Mouse (Mus musculus): ENCODE measurements around the gene Fbxw4.

The Fbxw4 gene

GRCm38 (mm10) chr19:45610823-45611222 lies 49.3 kb downstream of the Fbxw4 start:
- peak; percentile 47 for DNase-seq

DNA sequence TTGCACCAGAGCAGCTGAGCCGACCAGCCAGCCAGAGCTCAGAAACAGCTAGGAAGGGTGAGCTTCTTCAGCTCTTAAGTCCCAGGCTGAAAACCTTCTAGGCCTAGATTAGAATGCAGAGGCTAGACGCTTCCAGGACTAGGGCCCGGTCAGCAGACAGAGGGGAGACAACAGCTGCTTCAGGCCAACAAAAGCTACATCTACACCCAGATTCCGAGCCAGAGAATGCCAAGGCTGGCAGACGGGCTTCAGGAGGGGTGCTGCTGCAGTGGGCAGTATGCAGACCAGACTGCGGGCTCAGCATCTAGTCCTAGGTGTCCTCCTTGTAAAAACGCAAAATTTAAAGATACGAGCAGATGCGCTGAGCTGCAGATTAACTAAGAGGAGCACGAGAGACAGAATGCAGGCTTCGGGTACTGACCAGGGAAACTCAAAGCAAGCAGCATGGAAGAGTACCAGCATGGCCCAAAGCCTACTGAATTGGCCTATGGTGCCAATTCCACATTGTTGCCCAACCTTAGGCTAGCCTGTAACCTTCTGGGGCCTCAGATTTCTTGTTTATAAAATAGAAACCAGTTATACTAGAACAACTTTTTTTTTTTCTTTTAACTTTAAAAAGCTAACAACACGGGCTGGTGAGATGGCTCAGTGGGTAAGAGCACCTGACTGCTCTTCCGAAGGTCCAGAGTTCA lies 51.3 kb downstream of the Fbxw4 start:
- no peak for DNase-seq

DNA sequence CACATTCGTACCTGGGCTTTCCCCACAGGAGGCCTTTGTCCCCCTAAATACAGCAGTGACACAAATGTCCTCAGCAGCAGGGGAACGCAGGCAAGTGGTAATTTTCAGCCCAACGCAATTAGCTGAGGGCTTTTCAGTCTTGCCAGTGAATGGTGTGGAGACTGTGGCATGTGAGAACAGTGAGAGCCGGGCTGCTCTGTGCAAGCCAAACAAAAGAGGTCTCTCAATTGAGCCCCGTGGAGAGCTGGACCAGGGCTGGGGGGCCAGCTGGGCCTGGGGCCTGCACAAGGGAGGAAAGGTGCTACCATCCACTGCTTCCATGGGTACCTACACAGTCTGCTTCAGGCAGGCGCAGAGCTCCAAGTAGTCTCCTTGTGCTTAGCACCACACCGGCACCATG lies 52.6 kb downstream of the Fbxw4 start:
- DNase-seq, result no peak

GRCm38 (mm10) chr19:45606701-45607100 lies 53.4 kb downstream of the Fbxw4 start:
- DNase-seq, result no peak

DNA sequence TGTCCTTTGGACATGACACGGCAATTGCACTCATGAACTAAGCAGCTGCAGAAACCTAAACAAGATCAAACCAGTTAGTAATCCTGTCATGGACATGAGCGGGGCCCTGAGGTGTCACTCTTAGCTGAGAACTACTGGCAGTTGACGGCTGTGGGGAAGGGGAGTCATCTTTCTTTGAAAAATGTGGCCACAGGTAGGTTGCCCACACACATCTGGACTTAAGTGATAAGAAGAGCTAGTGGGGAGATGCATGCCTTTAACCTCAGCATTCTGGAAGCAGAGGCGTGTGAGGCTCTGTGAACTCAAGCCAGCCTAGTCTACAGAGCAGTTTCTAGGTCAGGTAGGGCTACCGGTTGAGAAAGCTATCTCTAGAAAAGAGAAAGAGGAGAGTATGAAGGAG lies 57.5 kb downstream of the Fbxw4 start:
- no peak for DNase-seq

DNA sequence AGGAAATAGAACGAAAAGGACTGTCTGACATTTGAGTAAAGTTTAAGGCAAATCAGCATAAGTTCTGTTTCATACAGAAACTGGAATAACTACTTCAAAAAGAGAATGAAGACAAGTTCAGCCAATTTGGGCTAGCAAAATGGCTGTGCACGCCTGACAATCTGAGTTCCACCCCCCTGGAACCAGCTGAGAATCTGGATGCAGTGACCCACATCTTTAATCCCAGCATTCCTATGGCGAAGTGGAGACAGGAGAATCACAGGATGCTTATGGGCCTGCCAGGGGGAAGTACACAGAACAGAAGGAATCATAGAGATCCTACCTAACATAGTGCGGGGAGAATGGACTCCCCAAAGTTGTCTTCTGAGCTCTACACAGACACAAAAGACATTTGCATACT lies 63.0 kb downstream of the Fbxw4 start:
- no peak for DNase-seq

DNA sequence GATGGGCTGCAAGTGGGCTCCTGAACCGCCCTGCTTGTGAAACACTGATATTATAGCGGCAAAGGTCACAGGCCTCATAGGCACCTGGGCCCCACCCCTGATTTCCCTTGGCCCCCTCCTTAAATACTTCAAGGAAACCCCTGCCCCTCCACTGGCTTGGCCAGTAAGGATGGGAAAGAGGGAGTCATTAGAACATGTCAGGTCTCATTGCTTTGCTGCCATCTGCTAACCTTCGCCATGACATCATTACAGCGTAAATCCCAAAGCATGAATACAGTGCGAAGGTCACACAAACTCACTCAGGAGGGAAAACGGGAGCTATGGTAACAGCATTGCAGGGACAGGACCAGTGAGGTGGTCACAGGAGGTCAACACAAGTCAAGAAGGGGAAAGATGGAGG lies 63.7 kb downstream of the Fbxw4 start:
- no peak for DNase-seq

DNA sequence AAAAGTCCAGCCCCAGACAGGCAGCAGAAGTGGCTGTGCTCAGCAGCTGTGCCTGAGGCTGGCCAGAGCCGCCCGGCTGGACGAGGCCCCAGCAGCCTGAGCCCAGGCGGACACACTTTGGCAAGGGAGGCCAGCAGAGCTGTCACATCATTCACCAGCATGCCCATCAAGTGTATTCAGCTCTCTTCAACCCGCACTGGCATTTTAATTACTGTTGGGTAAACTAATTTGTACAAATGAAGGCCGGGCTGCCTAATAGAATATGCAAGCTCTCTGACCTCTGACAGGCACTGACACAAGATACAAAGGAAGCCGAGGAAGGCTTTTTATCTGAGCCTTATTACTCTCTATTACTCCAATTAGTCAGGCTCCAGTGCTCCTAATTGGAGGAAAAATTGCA lies 64.1 kb downstream of the Fbxw4 start:
- DNase-seq, result no peak

DNA sequence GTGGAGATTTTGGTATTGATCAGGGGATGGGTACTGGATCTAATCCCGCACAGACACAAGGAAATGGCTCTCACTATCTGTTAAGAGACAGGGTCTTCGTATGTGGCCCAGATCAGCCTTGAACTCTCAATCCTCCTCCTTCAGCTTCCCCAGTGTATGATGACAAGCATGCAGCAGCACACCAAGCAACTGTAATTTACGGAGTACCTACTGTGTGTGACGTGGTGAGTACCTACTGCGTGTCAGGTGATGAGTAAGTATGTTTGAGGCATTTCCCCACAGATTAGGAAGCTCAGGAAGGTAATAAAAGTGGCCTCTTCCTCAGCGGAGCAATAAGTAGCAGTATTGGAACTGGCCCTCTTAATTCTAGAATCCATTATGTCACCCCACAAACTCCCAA lies 64.6 kb downstream of the Fbxw4 start:
- no peak for DNase-seq

DNA sequence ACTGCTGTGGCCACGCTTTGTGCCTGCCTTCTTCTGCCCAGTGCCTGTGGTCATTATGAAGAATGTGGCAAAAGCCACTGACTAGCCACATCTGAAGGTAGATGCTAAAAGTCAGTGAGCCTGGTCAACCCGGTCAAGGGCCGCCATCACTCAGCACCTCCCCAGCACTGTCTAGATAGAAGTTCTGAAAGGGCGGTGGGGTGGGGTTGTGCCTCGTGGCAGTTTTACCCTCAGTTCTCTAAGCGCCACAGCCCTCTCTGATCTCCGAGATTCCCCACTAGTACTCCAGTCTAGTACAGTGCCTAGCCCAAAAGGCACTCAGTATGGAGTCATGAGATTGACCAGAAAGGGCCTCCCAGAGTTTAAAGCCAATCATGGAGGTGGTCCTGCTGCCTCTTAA lies 66.0 kb downstream of the Fbxw4 start:
- no peak for DNase-seq

DNA sequence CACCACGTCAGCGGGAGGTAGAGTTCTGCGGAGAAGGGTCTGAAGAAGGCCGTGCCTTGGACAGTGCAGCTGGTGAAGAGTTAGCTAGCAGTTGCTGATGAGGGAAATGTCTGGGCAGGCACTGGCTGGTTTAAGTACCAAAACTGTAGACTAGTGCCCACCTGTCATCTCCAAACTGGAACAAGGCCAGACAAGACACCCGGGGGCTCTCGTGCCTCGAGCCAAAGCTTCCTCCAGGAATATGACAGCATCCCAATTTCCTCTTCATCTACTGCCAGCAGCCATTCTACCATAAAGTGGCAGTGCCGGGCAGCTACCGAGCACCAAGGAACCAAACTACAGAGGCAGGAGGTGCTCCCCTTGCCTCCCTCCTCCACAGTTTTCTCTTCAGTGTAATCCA lies 67.2 kb downstream of the Fbxw4 start:
- DNase-seq, result peak; percentile 41

GRCm38 (mm10) chr19:45591704-45592103 lies 68.4 kb downstream of the Fbxw4 start:
- no peak for DNase-seq

DNA sequence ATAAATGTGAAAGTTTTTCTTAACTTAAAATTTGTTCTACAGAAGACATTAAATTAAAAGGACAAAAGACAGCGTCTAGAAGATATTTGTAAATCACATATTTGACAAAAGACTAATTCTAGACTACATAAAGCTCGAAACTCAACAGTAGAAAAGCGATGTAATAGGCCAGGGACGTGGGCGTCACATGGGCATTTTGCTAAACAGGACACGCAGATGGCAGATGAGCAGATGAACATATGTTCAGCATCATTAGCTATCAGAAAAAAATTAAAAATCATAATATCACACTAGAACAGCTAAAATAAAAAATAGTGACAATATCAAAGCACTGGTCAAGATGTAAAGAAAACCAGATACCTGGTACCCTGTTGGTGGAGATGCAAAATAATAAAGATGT lies 70.4 kb downstream of the Fbxw4 start:
- no peak for DNase-seq

- no peak for DNase-seq
Observed at GRCm38 (mm10) chr19:45587509-45588292, 72.4 kb downstream of the Fbxw4 start.

DNA sequence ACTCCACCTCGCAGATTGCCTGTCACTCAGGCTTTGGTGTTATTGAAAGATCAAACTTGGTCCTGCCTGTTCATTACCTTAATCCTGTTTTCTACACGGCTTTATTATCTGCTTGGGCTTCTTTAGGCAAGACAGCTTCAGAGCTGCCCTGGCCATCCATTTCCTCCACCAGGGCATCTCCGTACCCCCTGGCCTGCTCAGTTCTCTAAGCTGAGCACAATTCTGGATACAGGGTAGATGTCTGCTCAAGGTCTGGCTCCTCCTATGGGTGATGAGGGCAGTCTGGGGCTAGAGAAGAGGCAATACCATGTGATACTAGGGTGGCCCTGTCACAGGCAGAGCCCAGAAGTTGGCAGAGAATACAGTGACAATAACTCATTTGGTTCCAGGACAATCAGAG lies 73.3 kb downstream of the Fbxw4 start:
- no peak for DNase-seq

GRCm38 (mm10) chr19:45584856-45585620 lies 75.1 kb downstream of the Fbxw4 start:
- no peak for DNase-seq

DNA sequence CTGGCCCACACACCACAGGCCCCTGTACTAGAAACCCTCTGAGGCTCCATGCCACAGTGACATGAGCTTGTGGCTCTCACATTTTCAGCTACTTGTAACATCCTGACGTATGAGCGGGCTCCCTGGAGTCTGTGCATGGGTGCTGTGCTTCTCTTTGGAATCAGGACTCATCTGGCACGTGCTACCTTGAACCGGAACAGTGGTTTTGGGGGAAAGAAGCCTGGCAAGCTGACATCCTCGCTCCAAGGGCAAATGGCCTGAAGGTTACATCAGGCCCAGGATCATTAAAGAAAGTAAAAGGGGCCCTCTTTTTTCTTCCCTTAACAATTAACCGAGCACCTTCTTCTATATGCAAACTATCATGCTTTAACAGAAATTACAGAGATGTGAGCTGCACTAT lies 77.0 kb downstream of the Fbxw4 start:
- DNase-seq, result no peak

- DNase-seq, result no peak
Observed at GRCm38 (mm10) chr19:45582161-45582560, 78.0 kb downstream of the Fbxw4 start.

GRCm38 (mm10) chr19:45581257-45581656 lies 78.9 kb downstream of the Fbxw4 start:
- DNase-seq, result no peak

- no peak for DNase-seq
Observed at GRCm38 (mm10) chr19:45580235-45580634, 79.9 kb downstream of the Fbxw4 start.

DNA sequence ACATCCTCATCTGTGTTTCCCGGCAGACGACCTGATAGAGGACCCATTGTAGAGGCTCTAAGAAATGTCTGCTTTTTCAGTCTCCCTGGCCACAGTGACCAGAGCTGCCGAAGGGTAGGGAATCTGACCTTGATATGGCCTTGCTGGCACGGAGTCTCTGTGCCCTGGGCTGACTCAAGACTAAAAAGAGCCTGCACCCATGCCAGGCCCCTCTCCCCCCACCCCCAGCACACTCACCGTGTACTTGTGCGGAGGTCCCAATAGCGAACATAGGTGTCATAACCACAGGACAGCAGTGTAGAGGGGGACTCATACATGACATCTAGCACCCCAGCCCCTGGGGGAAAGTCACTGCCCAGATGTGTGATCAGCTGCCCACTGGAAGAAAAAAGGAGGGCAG lies 80.7 kb downstream of the Fbxw4 start:
- DNase-seq, result no peak

DNA sequence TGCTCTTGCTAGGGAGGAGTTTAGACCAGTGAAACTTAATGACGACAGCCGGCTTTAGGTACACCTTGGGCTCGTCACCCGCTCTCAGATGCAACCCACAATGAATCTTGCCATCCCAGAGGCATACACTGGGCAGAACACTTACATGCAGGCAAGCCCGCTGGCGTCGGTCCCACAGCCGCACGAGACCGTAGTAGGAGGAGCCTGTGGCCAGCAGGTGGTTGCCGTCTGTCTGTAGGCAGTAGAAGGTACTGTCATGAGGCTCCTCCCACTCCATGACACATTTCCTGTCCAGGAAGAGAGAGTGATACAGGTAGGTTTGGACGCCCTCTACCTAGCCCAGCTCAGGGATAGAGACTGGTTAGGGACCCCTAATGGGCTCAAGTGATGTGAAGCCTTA lies 81.1 kb downstream of the Fbxw4 start:
- DNase-seq, result no peak

- no peak for DNase-seq
Observed at GRCm38 (mm10) chr19:45577141-45577750, 82.9 kb downstream of the Fbxw4 start.

DNA sequence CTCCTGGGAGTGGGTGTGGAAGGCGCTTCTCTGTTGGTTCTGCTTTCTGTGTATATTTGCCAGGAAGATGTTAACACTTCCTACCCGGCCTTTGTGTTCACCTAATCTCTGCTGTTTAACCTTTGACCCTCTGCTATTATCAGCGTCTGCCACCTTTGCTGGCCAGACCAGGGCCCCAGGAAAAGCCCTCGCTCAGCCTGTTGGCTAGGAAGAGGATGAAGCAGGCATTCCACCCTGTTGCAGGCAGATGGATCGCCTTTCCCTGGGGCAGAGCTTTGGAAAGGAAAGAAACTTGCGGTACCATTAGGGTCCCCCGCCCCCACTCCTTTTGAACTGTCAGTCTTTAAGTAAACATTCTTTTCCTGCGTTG lies 84.5 kb downstream of the Fbxw4 start:
- DNase-seq, result no peak

Data from cerebellum, adult 11 months (tissue).